Mouse (Mus musculus) ES-E14 (cell line): ENCODE data around the gene Ptgis.

Experiments used
- CHD2 ChIP-seq: IDR thresholded peaks from 2 replicates; pipeline ENCODE4 v1.6.1; 2014; ENCODE audit warnings: mild to moderate bottlenecking, low read depth, low read length, inconsistent platforms
- HCFC1 ChIP-seq: IDR thresholded peaks from 2 replicates; pipeline ENCODE4 v1.6.1; 2012; ENCODE audit warnings: low read length, inconsistent platforms, borderline replicate concordance; ENCODE audit not compliant: insufficient read depth
- ZC3H11A ChIP-seq: IDR thresholded peaks from 2 replicates; pipeline ENCODE4 v1.6.1; 2012; ENCODE audit warnings: low read depth, mild to moderate bottlenecking, inconsistent platforms, low read length, borderline replicate concordance
- ZNF384 ChIP-seq: IDR thresholded peaks from 2 replicates; pipeline ENCODE4 v1.6.1; 2012; ENCODE audit warnings: low read depth, low read length, inconsistent platforms

DNA sequence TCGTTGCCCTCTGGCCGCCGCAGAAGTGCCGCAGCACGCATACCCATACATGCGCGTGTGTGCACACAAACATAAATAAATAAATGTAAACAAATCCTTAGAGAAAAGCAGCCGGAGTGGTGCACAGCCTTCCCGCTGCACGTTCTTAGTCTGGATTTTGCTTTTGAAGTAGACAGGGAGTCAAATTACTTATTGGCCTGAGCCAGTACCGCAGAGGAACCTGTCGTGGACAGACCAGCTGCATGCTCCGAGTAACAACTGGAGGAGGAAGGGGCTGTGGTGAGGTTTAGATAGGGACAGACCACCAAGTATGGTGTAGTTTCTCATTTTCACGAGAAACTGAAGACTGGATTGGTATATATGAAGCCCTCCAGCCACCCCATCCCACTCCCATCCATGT, 6.6 kb downstream of the Ptgis start:
- TF ChIP-seq CHD2: no peak
- no peak for TF ChIP-seq ZNF384
- no peak for TF ChIP-seq ZC3H11A
- TF ChIP-seq HCFC1: no peak
